Mouse (Mus musculus) kidney, adult 18-20 months (tissue): ENCODE data around the gene Kcnh1.
A peak's percentile ranks its signal among the peaks of the same experiment; 100 is the strongest.

Experiments used
- DNase-seq: peaks from one replicate; pipeline ENCODE4 v3.0.0; 2021

Gene Kcnh1

DNA sequence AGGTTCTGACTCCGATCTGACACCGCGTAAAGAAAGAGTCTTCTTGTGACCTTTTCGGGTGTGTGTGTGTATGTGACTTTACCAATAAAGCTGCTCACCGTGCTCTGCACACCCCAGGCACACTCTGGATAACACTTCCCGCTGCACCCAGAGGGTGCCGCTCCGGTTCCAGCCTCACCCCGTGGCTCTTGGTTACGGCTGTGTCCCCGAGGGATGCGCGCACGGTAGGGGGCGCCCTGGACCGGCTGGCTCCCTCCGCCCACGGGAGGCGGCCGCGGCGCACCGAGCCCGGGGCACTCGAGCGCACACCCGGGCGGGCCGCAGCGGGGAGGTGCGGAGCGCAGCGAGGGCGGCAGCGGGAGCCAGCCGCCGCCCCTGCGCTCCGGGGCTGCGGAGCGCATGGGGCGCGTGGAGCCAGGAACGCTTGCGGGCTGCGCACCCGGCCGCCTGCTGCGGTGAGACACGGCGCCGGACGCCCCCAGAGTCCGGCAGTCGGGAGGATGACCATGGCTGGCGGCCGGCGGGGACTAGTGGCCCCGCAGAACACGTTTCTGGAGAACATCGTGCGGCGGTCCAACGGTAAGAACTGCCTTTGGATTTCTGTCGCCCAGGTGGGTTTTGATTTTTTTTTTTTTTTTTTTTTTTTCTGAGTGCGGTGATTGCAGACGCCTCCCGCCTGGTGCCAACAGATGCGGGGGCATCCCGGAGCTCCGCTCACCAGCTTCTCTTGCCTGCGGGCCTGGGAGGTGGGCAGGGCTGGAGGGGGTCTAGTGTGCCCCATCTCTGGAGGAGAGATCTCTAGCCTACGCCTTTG is at the start of gene Kcnh1:
Gene Kcnh1 (plus strand): TSS at position 267 of the 814 bp plus-strand sequence.
- peak; percentile 89 for DNase-seq

DNA sequence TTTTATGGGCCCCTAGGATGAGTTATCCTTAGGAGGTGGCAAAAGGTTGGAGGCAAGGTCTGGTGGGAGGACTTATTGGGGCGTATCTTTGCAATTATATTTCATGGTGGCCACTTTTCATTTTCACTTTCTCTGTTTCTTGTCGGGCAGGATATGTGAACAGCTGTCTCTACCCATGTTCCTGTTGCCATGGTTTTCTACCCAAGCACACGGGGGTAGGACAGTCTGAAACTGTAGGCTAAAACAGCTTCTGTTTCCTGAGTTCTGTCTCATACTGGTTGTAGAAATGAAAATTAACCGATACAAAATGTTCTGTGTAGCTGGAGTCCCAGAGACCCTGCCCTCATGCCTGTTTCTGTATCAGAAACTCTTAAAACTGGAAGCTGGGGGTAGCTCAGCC is 39.4 kb upstream of the Kcnh1 start:
- DNase-seq = no peak

- no peak for DNase-seq
Measured at GRCm38 (mm10) chr1:192171477-192171876, 19.1 kb upstream of the Kcnh1 start.

DNA sequence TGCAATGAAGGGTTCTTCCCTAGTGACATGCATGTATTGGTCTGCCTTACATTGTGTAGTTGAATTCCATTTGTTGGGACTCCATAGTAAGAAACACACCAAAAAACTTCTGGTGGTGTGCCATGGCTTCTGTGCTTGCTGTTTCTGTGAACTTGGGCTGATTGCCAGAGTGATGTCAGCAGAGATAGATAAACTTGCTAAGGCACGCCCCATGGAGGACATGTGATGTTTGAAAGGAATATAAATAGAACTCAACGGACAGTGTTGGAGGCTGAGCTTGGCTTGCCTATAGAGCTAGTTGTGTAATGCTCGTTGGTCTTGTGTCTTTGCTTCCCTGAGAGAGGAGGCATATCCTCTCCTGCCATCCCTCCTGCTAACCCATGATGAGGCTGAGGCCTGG is 10.7 kb upstream of the Kcnh1 start:
- no peak for DNase-seq

DNA sequence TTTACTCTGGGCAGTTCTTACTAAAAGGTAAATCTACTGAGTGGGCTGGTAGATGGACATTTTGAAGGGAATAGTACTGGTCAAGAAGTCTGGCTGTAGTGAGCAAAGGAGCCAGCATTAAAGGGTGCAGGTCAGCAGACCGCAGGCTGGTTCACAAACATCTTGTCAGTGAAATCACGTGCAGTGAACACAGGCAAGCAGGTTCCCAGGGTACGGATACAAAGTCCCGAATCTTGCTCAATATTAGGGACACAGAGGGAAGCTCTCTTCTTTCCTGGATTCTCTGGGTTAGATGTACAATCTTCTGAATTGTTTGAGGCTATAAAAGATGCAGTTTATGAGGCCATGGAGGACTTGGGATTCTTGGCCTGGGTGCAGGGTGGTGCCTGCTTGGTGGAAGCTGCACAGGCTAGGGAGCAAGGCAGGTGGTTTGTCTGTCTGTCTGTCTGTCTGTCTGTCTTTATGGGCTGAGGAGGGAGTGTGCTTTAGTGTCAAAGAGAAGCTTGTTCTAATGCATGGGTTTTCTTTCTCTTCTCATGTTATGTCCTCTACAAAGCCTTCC is 8.8 kb upstream of the Kcnh1 start:
- DNase-seq = no peak

- peak; percentile 12 for DNase-seq
Measured at GRCm38 (mm10) chr1:192189056-192189455, 1.5 kb upstream of the Kcnh1 start.

- DNase-seq = no peak
Measured at GRCm38 (mm10) chr1:192189771-192190170, 803 bp upstream of the Kcnh1 start.

DNA sequence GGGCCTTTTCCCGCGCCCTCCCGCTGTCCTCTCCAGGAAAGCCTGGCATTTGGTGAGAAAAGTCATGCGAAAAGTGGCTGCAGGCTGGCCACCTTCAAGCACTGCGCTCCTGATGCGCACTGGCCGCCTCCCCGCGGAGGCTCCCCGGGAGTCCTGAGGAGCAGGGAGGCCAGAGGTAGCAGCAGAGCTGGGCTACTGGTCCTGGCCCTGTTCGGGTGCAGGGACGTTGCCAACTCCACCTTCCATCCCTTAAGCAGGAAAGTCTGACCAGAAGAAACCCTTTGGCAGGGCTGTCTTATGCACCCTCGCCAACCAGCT is 707 bp downstream of the Kcnh1 start:
- DNase-seq = peak; percentile 8

GRCm38 (mm10) chr1:192191859-192192258 is 1.3 kb downstream of the Kcnh1 start:
- no peak for DNase-seq

GRCm38 (mm10) chr1:192192710-192193109 is 2.1 kb downstream of the Kcnh1 start:
- no peak for DNase-seq

GRCm38 (mm10) chr1:192193656-192194055 is 3.1 kb downstream of the Kcnh1 start:
- no peak for DNase-seq

DNA sequence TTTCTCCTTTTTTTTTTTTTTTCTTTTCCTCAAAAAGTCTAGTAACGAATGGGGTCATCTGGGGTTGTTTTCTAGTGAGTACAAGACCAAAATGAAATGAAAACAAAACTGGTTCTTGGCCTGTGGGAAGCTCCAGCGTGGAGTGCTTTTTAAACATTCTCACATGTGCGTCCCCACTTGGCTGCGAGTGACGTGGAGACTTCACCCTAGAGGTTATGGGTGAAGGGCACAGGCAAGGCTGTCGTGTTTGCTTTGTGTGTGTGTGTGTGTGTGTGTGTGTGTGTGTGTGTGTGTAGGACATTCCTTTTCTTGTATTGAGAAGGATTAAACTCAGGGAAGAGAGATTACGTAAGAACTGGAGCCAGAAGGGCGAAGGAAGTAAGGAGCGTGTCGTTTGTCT is 6.9 kb downstream of the Kcnh1 start:
- no peak for DNase-seq

DNA sequence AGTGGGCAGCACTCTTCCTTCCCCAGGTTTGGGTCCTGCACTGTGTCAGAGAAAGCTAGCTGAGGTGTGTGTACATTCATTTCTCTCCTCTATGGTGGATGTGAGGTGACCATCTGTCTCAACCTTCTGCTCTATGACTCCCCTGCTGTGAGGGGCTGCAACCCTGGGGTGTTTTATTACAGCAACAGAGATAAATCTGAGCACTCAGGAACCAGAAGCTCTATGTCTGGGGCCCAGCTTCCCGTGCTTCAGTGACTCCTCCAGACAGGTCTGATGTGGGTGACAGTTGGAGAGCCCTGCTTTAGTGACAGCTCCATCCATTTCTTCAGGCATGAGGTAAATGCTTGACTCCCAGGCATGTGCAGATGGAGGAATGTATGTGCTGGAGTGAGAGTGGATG is 12.4 kb downstream of the Kcnh1 start:
- no peak for DNase-seq

- no peak for DNase-seq
Measured at GRCm38 (mm10) chr1:192207956-192208355, 17.4 kb downstream of the Kcnh1 start.

DNA sequence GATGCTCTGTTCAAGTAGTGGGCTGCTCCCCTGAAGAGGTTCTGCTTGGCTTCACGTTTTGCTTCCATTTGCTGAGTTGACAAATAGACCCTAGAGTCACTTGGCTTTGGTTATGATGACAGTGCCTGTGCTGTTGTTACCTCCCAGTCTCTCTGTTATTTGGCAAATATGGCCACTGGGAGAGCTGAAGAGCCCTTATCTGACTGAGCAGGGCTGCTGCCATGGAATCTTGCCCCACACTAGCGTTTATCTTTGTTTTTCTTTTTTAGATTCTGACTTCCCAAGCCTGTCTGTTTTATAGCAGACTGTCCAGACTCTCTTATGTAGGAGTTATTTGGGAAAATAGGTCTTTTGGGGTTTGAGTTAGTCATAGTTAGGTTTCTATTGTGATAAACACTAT is 21.9 kb downstream of the Kcnh1 start:
- no peak for DNase-seq

DNA sequence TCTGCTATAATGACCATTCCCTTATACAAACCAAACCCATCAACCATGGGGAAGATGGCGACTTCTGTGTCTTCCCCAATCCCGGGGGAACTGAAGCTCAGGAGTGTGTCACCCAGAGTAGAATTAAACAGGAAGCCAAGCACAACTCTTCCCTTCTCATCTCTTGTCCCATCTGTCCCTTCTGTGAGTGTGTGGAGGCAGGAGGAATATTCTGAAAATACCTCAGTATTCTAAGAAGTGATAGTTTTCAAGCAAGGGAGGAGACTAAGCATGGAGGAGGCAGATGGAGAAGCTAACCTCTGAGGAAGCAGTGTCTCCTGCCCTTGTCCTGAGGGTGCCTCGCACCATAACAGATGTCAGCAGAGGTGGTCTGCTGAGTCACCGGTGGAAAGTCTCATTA is 24.1 kb downstream of the Kcnh1 start:
- DNase-seq = no peak

DNA sequence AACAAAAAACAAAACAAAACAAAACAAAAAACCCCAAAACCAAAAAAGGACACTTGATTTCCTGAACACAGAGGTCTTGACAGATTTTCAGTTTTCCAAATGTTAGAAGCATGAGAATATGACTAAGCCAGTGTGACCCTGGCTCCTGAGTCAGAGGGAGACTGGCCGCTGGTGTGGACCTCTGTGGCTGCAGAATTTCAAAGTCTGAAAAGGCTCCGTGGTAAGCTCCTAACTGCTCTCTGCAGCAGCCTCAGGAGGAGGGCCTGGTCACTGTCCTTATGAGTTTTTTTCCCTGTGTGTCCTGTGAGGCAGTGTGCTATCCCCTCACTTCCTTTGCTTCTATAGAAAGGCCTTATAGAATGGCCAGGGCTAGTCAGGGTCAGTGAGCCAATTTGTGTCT is 29.6 kb downstream of the Kcnh1 start:
- DNase-seq = no peak

DNA sequence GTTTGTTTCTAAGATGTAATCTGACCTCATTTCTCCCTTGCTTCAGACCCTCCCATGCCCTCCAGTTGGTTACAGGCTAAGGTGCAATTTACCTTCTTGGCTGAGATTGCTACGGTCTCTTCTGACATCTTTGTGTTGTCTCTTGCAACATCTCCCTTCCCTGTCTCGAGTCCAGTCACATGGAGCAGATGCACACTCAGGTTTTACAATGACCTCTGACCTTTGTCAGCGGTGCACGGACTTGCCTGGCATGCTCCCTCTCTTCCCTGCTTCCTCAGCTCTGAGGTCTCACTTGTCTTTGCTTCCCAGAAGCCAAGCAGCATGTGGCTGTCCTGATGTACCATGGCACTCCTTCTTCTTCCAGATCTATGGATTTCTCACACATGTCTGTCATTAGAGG is 33.6 kb downstream of the Kcnh1 start:
- no peak for DNase-seq

GRCm38 (mm10) chr1:192232696-192233095 is 42.1 kb downstream of the Kcnh1 start:
- DNase-seq = no peak

GRCm38 (mm10) chr1:192246836-192247235 is 56.3 kb downstream of the Kcnh1 start:
- no peak for DNase-seq

DNA sequence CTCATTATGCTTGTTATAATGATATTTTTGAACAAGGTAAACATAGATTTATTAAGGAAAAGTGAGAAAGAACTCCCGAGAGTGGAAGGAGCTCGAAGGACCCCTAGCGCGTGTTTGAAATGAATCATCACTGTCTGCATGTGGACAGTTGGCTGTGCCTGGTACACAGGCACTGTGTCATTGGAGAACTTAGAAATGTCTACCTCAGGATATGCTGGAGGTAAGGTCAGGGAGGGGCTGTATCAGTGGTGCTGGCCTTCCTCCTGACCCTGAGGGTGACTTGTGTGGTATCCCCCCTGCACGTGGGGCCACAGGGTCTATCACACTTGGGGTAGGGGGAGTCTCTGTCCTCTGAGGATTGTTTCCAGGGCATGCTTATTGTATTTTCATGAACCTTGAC is 68.6 kb downstream of the Kcnh1 start:
- no peak for DNase-seq

DNA sequence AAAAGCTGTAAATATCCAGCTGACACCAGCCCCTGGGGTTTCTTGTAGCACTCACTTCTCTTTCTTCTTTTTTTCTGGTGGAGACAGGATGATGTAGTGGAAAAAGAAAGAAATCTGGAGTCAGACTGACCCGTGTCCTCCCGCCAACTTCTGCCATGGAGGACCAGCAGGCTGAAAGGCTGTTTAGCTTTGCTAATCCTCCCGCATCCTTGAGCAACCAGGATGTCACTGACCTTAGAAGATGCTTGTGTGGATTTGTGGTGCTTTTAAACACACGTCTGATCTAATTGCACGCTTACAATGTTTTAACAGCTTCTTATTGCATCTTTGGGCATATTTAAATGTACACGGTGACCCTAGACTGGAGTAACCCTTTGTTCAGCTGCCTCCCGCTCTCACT is 69.0 kb downstream of the Kcnh1 start:
- DNase-seq = no peak

DNA sequence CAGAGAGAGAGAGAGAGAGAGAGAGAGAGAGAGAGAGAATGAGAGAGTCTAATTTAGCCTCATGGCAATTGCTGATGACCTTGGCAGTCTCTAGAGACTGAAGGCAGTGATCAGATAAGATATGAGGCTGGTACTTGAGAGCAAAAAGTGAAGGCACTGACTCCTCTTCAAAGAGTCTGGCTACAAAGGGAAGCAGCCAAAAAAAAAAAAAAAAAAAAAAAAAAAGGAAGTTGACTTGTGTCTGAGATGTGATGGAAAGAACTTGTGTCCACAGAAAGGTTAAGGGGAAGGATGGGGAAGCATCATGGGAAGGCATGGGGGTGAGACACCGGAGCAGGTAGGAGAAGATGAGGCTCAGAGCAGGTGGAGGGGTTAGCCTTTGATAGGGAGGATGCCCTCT is 75.1 kb downstream of the Kcnh1 start:
- no peak for DNase-seq

DNA sequence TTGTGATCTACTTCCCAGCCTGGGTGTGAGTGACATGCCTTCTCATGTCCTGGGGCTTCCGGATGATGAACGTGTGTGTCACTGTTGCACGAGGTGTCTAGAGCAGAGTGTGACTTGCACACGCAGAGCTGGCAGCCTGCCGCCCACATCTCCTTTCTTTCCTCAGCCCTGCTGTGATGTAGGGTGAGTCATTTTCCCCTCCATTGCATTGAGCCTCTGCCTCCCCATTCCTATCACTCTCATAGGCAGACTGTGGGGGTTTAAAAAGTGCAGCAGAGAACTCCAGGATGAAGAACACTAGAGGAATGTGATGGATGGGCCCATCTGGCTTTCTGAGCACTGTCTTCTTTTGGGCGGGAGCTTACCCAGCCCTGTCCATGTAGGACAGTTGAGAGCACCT is 76.4 kb downstream of the Kcnh1 start:
- no peak for DNase-seq

GRCm38 (mm10) chr1:192268878-192269277 is 78.3 kb downstream of the Kcnh1 start:
- no peak for DNase-seq
